Mouse (Mus musculus) cerebellum, adult 2 months (tissue): ENCODE data around the gene Lsm2.

Experiments used
- CTCF ChIP-seq: fragments of 200-500 bp; IDR thresholded peaks from 2 replicates; pipeline ENCODE4 v1.5.1; 2011; ENCODE audit warnings: low read depth, mild to moderate bottlenecking, control low read depth, low read length, moderate library complexity, borderline replicate concordance; ENCODE audit not compliant: insufficient read depth
- POLR2A ChIP-seq: fragments of 200-500 bp; IDR thresholded peaks from 2 replicates; pipeline ENCODE4 v1.6.1; 2011; ENCODE audit warnings: low read length, control low read depth, borderline replicate concordance; ENCODE audit not compliant: insufficient read depth

DNA sequence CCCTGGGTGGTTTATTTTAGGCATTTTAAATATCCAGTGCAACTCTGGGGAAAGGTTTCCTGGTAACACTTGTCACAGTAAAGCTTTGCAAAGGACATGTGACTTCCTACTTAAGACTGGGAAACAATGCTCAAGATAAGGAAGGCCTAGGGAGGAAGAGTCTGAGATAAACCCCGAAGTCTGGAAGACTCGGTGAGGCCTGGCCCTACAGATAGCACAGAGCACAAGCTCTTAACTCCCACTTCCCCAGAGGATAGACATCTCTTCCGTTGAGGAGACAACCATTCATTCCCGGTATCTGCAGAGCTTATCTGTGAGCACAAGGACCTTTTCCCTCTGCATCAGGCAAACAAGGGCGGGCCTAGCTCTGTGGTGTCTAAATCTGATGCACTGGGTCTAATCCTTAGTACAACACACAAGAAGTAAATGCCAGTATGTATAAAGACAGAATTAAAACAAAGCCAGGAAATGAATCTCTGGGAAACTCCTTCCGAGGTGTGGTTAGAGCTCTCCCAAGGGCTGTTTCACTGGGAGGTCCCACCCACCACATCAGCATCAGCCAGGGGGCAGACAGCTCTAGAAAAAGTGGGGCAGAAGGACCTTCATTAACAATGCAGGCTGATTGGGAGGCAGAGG, 40.3 kb downstream of the Lsm2 start:
- TF ChIP-seq CTCF (no peak), POLR2A (no peak)
